Mouse (Mus musculus) megakaryocyte, embryonic 14.5 days (primary cell): ENCODE results near the gene Abl2. TPM values are rescaled to one million over a fixed set of nuclear protein-coding genes. Genes with fewer than 3 reads are reported as not detected.
"Not testable (repeated sequence)": the region's sequence is repeated elsewhere in the genome, so short reads cannot be mapped to it uniquely, and the experiment has no call there.

ENCODE experiments used
- H3K27me3 ChIP-seq: replicated peaks from 2 replicates; pipeline ENCODE3; 2012; ENCODE audit warnings: inconsistent platforms
- H3K36me3 ChIP-seq: replicated peaks from 2 replicates; pipeline ENCODE3; 2012; ENCODE audit warnings: low read length, inconsistent platforms, mixed read lengths
- H3K4me1 ChIP-seq: 2 replicates; pipeline ENCODE4 v1.6.1; 2012; ENCODE audit warnings: inconsistent platforms
- H3K4me3 ChIP-seq: replicated peaks from 2 replicates; pipeline ENCODE3; 2012; ENCODE audit warnings: moderate library complexity, mild to moderate bottlenecking, inconsistent platforms
- H3K9me3 ChIP-seq: 2 replicates; pipeline ENCODE4 v1.6.1; 2012; ENCODE audit warnings: inconsistent platforms
- FLI1 ChIP-seq: IDR thresholded peaks from 2 replicates; pipeline ENCODE4 v1.6.1; 2012; ENCODE audit warnings: low read length, inconsistent platforms, mixed read lengths
- GATA1 ChIP-seq: IDR thresholded peaks from 3 replicates; pipeline ENCODE4 v1.6.1; 2012; ENCODE audit warnings: mixed read lengths, low read length, inconsistent platforms, borderline replicate concordance
- polyA plus RNA-seq: library from polyadenylated mRNA; stranded (reverse); fragments of >175 nt; gene quantifications from 2 replicates; pipeline ENCODE4 v1.2.3, GENCODE M21; 2012; ENCODE audit warnings: low replicate concordance; ENCODE audit not compliant: insufficient read depth

The Abl2 gene
- polyA plus RNA-seq, 1 experiment = 5.0 TPM

DNA sequence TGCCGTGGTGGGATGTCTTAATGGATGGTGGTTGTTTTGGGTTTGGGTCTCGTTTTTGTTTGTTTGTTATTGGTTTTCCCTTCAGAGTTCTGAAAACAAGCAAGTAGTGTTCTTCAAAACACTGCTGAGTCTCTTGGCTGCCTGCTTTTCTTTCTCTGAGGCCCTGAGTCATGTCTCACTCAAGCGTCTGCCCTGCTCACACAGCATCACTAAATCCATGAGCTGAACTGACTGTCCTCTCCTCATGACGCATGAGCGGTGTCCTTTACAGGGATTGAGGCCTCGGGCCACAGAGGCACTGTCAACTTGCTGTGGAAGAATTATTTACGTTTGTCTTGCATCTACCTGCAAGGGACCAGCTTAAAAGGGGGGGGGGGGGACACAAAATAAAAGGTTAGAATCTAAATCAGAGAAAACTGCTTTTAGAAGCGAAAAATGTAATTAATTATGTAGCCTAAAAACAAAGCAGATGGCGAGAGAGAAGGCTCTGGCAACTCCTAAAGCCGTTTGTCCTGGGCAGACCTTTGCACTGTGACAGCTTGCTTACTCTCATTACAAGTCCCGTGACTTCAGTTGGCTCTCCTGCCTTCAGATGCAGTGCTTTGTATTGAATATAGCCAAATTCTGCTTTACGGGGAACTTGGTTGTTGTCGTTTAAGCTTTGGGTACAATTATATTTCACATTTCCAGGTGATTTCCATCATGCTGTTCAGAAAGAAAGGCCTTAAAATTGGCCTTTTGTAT is 86.4 kb downstream of the Abl2 start:
- TF ChIP-seq GATA1 = no peak
- TF ChIP-seq FLI1 = no peak
- Histone ChIP-seq H3K36me3 (peaks cover 96% of the 10 kb centered on the region), H3K4me3 (no peak overlapping the region), H3K9me3 (no peaks in the 10 kb centered on the region), H3K27me3 (no peaks in the 10 kb centered on the region), H3K4me1 (peaks cover 22% of the 10 kb centered on the region)

DNA sequence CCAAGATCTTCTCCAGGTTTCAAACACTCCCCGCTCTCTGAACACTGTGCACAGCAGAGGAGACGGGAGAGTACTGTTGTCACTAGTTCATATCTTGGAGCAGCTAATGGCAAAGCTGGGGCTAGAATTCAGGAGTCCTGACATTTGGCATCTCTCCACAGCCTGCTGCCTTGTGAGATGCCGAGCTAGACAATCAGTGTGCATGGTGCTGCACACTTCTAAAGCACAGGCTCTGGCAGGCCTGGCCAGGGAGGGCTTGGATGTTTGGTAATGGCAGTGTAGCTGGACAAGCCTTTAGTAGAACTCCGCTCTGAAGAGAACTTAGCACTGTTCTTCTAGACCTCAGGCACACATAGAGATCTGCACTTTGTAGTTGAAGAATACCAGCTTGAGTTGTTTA is 87.4 kb downstream of the Abl2 start:
- TF ChIP-seq GATA1 (no peak), FLI1 (no peak)
- H3K4me1 ChIP-seq = peaks cover 21% of the 10 kb centered on the region
- peaks cover 93% of the 10 kb centered on the region for H3K36me3 ChIP-seq
- H3K27me3 ChIP-seq = no peaks in the 10 kb centered on the region
- no peak overlapping the region for H3K4me3 ChIP-seq
- H3K9me3 ChIP-seq = no peaks in the 10 kb centered on the region

DNA sequence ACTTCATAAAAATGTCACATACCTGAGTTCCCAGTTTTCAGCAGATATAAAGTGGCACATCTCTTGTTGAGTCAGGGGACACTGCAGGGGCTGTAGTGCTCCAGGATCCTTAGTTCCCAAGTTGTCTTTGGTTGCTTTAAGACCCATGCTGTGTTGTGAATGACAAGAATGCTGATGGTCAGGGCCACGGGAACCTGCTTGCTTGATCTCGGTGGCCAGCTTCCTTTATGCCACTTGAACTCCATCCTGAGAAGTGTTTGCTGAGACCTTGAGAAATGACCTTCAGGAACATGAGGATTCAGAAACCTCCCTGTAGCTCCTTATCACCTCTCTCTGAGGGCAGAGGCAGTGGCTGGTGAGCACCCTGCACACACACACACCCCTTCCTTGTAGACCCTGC is 90.1 kb downstream of the Abl2 start:
- H3K4me1 ChIP-seq = no peaks in the 10 kb centered on the region
- peaks cover 80% of the 10 kb centered on the region for H3K36me3 ChIP-seq
- H3K4me3 ChIP-seq = no peak overlapping the region
- H3K27me3 ChIP-seq = no peaks in the 10 kb centered on the region
- no peaks in the 10 kb centered on the region for H3K9me3 ChIP-seq
- TF ChIP-seq FLI1 (no peak), GATA1 (no peak)

DNA sequence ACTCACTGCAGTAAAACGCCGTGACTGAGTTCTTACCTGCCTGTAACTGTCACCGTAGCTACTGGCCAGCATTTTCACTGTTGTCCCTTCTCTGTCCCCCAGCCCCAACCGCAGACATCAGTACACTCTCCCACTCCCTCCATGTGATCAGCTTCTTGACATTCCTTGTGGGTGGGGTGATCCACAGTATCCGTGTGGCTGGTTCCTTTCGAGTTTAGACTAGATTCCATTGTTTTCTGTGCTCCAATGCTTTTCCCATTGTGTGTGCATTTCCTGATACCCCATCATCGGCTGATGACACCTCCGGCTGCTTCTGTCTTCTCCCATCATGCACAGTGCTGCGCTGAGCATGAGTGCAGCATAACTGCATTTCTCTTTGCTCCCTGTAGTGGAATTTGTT is 92.0 kb downstream of the Abl2 start:
- Histone ChIP-seq H3K36me3 (peaks cover 81% of the 10 kb centered on the region), H3K27me3 (no peaks in the 10 kb centered on the region), H3K4me1 (no peaks in the 10 kb centered on the region; the same call in 1 of the 2 replicates)

DNA sequence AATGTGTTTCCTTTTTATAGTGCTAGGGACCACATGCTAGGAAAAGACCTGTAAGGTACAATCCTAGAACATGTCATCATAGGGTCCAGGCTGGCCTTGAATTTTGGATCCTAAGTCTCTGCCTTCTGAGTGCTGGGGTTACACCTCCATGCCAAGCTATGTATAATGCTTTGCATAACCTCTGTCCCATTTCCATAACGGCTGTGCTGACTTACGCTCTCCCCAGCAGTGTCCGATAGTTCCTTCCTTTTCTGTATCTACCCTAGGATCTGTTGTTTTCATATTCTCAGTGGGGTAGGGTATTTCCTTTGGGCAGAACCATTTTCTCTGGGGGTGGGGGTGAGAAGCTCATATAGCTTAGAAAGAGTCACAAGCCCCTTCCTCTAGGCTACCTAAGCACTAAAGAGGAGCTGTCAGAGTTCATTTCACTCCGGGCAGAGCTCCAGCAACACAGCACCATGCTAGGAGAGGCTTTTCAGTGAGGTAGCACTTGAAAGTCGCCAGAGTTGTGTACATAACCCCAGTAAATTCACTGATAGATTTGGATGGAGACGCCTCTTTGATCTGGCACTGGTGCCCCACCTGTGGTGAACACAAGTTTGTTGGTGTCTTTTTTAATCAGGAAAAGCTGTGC is 93.7 kb downstream of the Abl2 start:
- H3K36me3 ChIP-seq = peaks cover 81% of the 10 kb centered on the region

More for the DNA sequence above, 92.0 kb downstream of the Abl2 start:
- Histone ChIP-seq H3K4me3 (no peak overlapping the region), H3K9me3 (no peaks in the 10 kb centered on the region)
- TF ChIP-seq FLI1 (no peak), GATA1 (no peak)

DNA sequence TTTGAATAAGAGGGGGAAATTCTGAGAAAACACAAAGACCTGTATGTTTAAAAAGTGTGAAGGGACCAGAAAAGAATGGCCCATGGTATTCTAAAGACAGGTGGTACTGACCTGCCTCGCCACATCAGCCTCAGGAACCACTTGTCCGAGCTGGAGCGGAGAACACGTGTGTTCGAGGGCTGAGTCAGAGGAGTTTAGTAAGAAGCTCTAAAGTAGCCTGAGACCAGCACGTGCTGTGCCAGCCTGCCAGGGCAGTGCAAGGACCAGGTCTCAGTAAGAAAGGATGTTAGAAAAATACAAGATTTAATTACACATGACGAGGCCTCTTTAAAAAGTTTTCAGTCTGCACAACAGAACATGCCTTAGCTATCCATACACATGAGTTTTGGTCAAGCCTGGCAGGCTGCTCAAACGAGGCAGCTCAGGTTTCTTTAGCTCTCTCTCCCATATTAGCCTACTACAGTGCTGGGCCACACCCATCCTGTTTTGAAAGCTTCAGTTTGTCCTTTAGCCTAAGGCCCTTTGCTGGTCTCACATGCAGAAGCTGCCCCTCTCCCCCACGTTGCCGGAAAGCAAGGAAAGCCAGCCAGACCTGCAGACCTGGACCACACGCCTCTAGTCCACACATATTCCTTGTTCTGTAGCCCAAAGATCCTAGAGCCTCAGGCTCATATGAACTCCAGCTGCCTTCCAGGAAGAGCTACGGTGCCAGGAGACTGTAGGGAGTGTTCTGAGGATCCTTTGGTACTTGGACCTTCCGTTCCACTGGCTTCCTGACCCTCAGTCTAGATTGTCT is 96.3 kb downstream of the Abl2 start:
- H3K36me3 ChIP-seq = peaks cover 79% of the 10 kb centered on the region

More for the DNA sequence above, 93.7 kb downstream of the Abl2 start:
- Histone ChIP-seq H3K4me1 (peaks cover 3% of the 10 kb centered on the region; the same call in 1 of the 2 replicates), H3K4me3 (no peak overlapping the region), H3K9me3 (no peaks in the 10 kb centered on the region), H3K27me3 (no peaks in the 10 kb centered on the region)
- TF ChIP-seq GATA1 (no peak), FLI1 (no peak)

DNA sequence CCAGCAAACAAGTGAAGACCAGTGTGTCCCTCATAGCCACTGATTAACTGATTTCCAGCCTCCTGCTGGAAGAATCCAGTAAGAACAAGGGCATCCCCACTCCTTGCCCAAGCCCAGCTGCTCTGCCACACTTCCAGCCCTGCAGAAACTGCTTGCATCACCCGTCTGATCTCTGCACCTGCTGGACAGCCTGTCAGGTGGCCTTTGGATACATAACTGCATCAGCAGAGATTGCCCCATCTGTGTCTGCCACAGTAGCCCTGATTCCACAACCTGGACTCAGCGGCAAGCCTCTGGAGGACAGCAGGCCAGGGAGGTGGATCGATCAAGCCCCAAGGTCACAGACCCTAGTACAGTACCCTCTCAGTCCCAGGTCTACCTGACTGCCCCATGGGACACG is 98.9 kb downstream of the Abl2 start:
- Histone ChIP-seq H3K4me3 (no peak overlapping the region), H3K27me3 (no peaks in the 10 kb centered on the region), H3K4me1 (peaks cover 3% of the 10 kb centered on the region; the same call in 1 of the 2 replicates), H3K9me3 (no peaks in the 10 kb centered on the region), H3K36me3 (peaks cover 79% of the 10 kb centered on the region)
- TF ChIP-seq GATA1 (no peak), FLI1 (no peak)

More for the DNA sequence above, 96.3 kb downstream of the Abl2 start:
- Histone ChIP-seq H3K9me3 (no peaks in the 10 kb centered on the region), H3K4me3 (no peak overlapping the region), H3K4me1 (peaks cover 3% of the 10 kb centered on the region; the same call in 1 of the 2 replicates), H3K27me3 (no peaks in the 10 kb centered on the region)
- TF ChIP-seq FLI1 = no peak
- no peak for TF ChIP-seq GATA1

DNA sequence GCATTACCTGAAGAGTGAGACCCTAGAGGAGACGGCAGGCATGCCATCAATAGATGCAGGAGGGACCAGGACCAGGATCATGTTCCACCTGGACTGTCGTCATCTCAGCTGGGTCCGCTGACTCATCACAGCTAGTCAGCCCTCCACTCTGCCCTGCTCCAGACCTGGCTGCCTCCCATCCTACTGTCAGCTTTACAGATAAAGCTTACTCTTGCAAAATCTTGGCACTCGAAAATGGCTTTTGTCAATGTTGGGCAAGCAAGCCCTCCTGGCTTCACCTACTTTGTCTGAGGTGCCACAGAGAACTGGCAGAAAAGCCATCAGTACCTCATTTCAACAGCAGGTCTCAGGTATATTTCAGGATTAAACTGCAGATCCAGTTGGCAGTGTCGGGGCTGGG is 100.1 kb downstream of the Abl2 start:
- H3K36me3 ChIP-seq = peaks cover 75% of the 10 kb centered on the region
- no peaks in the 10 kb centered on the region for H3K9me3 ChIP-seq
- no peak overlapping the region for H3K4me3 ChIP-seq
- H3K27me3 ChIP-seq = no peaks in the 10 kb centered on the region
- TF ChIP-seq FLI1 = no peak
- no peak for TF ChIP-seq GATA1
- peaks cover 3% of the 10 kb centered on the region; the same call in 1 of the 2 replicates for H3K4me1 ChIP-seq

DNA sequence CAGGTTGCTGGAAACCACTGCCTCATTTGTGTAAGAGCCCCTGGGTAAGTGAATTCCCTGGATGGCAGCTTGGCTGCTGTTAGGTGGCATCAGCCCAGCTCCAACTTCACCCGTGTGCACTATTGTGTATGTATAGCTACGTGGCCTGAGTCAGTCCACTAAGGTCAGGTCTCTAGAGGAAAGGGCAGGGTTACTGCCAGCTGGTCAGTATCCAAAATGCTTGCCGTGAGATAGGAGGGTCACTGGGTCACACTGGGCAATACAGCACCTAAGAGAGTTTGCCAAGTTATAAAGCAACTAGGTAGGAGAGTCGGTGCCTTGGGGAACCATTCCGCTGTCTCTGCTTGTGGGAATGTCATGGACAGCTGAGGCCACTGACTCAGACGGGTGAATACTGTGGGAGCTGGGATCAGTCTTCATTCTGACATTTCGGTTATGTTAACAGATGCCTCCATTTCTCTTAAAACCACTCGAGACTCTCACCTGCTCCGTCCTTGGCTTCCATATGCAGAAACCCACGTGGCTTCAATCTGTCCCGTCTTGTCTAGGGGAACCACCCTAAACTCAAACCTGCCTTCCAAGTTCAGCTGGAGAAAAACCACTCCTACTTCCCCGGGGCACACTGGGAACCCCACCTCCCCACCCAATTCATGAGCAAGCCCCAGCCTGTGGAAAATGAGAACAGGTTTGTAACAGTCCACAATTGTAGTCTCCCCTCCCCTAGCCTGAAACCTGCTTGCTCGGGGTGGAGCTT is 101.5 kb downstream of the Abl2 start:
- H3K36me3 ChIP-seq = peaks cover 61% of the 10 kb centered on the region
- no peaks in the 10 kb centered on the region for H3K9me3 ChIP-seq
- no peak for TF ChIP-seq GATA1
- no peak for TF ChIP-seq FLI1
- H3K4me3 ChIP-seq = no peak overlapping the region
- H3K4me1 ChIP-seq = peaks cover 3% of the 10 kb centered on the region; the same call in 1 of the 2 replicates
- no peaks in the 10 kb centered on the region for H3K27me3 ChIP-seq

DNA sequence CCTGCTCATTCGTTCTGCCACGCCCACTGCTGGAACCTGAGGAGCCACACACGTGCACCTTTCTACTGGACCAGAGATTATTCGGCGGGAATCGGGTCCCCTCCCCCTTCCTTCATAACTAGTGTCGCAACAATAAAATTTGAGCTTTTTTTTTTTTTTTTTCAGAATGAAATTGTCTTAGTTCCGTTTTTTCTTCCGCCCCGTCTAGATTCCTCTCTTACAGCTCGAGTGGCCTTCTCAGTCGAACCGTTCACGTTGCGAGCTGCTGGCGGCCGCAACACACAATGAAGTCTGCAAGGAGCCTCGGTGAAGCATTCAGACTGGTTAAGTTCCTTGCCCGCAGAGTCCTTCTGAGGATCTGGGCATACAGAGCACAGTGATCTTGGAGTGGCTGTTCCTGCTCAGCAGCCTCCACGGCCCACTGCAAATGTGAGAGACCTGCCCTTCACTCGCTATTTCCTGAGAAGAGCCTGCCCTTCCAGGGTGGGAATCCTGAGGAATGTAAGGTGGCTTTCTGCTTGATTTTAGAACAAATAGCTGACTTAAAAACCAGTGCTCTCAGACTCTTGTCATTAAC is 102.2 kb downstream of the Abl2 start:
- Histone ChIP-seq H3K4me3 (peak overlapping the region; percentile 17), H3K36me3 (peaks cover 54% of the 10 kb centered on the region)
- not testable (repeated sequence) for H3K9me3 ChIP-seq, H3K4me1 ChIP-seq, H3K27me3 ChIP-seq
